Mouse (Mus musculus): ENCODE results near the gene Riok1. TPM values are rescaled to one million over a fixed set of nuclear protein-coding genes. Genes with fewer than 3 reads are reported as not detected.

Gene Riok1
- polyA plus RNA-seq, 1 experiment from 2014 or later = 40.0 TPM

- Histone ChIP-seq H3K4me3 (replicated peaks; ENCODE audit: low read depth, low read length) (no peak overlapping the region), H3K27me3 (ENCODE audit: insufficient read depth, low read length) (no peaks in the 10 kb centered on the region), H3K4me2 (ENCODE audit: low read length) (no peak overlapping the region), H3K27ac (no peak overlapping the region), H3K9me3 (replicated peaks; ENCODE audit: low read length) (no peaks in the 10 kb centered on the region), H3K4me1 (replicated peaks; ENCODE audit: insufficient read depth, low read length) (no peaks in the 10 kb centered on the region), H3K9ac (ENCODE audit: low read depth, low read length) (no peak overlapping the region), H3K36me3 (ENCODE audit: insufficient read depth, low read length) (no peaks in the 10 kb centered on the region)
- WGBS = 87% methylated on average over 3 of the region's 3 CpGs
- no peak for TF ChIP-seq CTCF (IDR thresholded peaks at IDR 0.05; ENCODE audit: low read depth)
- ATAC-seq (replicated peaks; ENCODE audit: low FRiP score, low read depth) = no peak
- DNase-seq (ENCODE audit: low spot score) = no peak
Measured at GRCm38 (mm10) chr13:37999713-38000112, 37.1 kb upstream of the Riok1 start.

GRCm38 (mm10) chr13:38002461-38002860 lies 34.3 kb upstream of the Riok1 start:
- Histone ChIP-seq H3K9ac (ENCODE audit: low read depth, low read length) (no peak overlapping the region), H3K4me1 (replicated peaks; ENCODE audit: insufficient read depth, low read length) (no peaks in the 10 kb centered on the region), H3K27me3 (ENCODE audit: insufficient read depth, low read length) (no peaks in the 10 kb centered on the region), H3K4me3 (replicated peaks; ENCODE audit: low read depth, low read length) (no peak overlapping the region), H3K36me3 (ENCODE audit: insufficient read depth, low read length) (no peaks in the 10 kb centered on the region), H3K9me3 (replicated peaks; ENCODE audit: low read length) (no peaks in the 10 kb centered on the region), H3K27ac (no peak overlapping the region), H3K4me2 (ENCODE audit: low read length) (no peak overlapping the region)
- peak; percentile 33 for TF ChIP-seq CTCF (IDR thresholded peaks at IDR 0.05; ENCODE audit: low read depth)
- 32% methylated on average over 1 of the region's 1 CpGs for WGBS
- ATAC-seq (replicated peaks; ENCODE audit: low FRiP score, low read depth) (no peak), DNase-seq (ENCODE audit: low spot score) (no peak)

- no peak for ATAC-seq (replicated peaks; ENCODE audit: low FRiP score, low read depth)
- Histone ChIP-seq H3K36me3 (ENCODE audit: insufficient read depth, low read length) (no peaks in the 10 kb centered on the region), H3K27ac (no peak overlapping the region), H3K27me3 (ENCODE audit: insufficient read depth, low read length) (no peaks in the 10 kb centered on the region), H3K4me3 (replicated peaks; ENCODE audit: low read depth, low read length) (no peak overlapping the region), H3K9me3 (replicated peaks; ENCODE audit: low read length) (no peaks in the 10 kb centered on the region), H3K4me1 (replicated peaks; ENCODE audit: insufficient read depth, low read length) (no peaks in the 10 kb centered on the region), H3K9ac (ENCODE audit: low read depth, low read length) (no peak overlapping the region), H3K4me2 (ENCODE audit: low read length) (no peak overlapping the region)
- no peak for DNase-seq (ENCODE audit: low spot score)
- 88% methylated on average over 2 of the region's 2 CpGs for WGBS
- TF ChIP-seq CTCF (IDR thresholded peaks at IDR 0.05; ENCODE audit: low read depth) = no peak
Measured at GRCm38 (mm10) chr13:38007972-38008371, 28.8 kb upstream of the Riok1 start.

GRCm38 (mm10) chr13:38009721-38010408 lies 26.9 kb upstream of the Riok1 start:
- ATAC-seq (replicated peaks; ENCODE audit: low FRiP score, low read depth) = no peak
- Histone ChIP-seq H3K9ac (ENCODE audit: low read depth, low read length) (no peak overlapping the region), H3K4me2 (ENCODE audit: low read length) (no peak overlapping the region), H3K4me3 (replicated peaks; ENCODE audit: low read depth, low read length) (no peak overlapping the region), H3K9me3 (replicated peaks; ENCODE audit: low read length) (no peaks in the 10 kb centered on the region), H3K27me3 (ENCODE audit: insufficient read depth, low read length) (no peaks in the 10 kb centered on the region), H3K4me1 (replicated peaks; ENCODE audit: insufficient read depth, low read length) (no peaks in the 10 kb centered on the region), H3K36me3 (ENCODE audit: insufficient read depth, low read length) (no peaks in the 10 kb centered on the region), H3K27ac (no peak overlapping the region)
- peak; percentile 13 for DNase-seq (ENCODE audit: low spot score)
- 63% methylated on average over 5 of the region's 5 CpGs for WGBS
- TF ChIP-seq CTCF (IDR thresholded peaks at IDR 0.05; ENCODE audit: low read depth) = no peak

GRCm38 (mm10) chr13:38010444-38010910 lies 26.3 kb upstream of the Riok1 start:
- Histone ChIP-seq H3K27ac (no peak overlapping the region), H3K9me3 (replicated peaks; ENCODE audit: low read length) (no peaks in the 10 kb centered on the region), H3K9ac (ENCODE audit: low read depth, low read length) (no peak overlapping the region), H3K4me3 (replicated peaks; ENCODE audit: low read depth, low read length) (no peak overlapping the region), H3K4me2 (ENCODE audit: low read length) (no peak overlapping the region), H3K4me1 (replicated peaks; ENCODE audit: insufficient read depth, low read length) (no peaks in the 10 kb centered on the region), H3K27me3 (ENCODE audit: insufficient read depth, low read length) (no peaks in the 10 kb centered on the region), H3K36me3 (ENCODE audit: insufficient read depth, low read length) (no peaks in the 10 kb centered on the region)
- no peak for TF ChIP-seq CTCF (IDR thresholded peaks at IDR 0.05; ENCODE audit: low read depth)
- ATAC-seq (replicated peaks; ENCODE audit: low FRiP score, low read depth) (no peak), DNase-seq (ENCODE audit: low spot score) (no peak)
- 77% methylated on average over 5 of the region's 5 CpGs for WGBS

- Histone ChIP-seq H3K36me3 (ENCODE audit: insufficient read depth, low read length) (no peaks in the 10 kb centered on the region), H3K4me3 (replicated peaks; ENCODE audit: low read depth, low read length) (no peak overlapping the region), H3K4me2 (ENCODE audit: low read length) (no peak overlapping the region), H3K9ac (ENCODE audit: low read depth, low read length) (no peak overlapping the region), H3K27ac (no peak overlapping the region), H3K27me3 (ENCODE audit: insufficient read depth, low read length) (no peaks in the 10 kb centered on the region), H3K4me1 (replicated peaks; ENCODE audit: insufficient read depth, low read length) (no peaks in the 10 kb centered on the region), H3K9me3 (replicated peaks; ENCODE audit: low read length) (no peaks in the 10 kb centered on the region)
- ATAC-seq (replicated peaks; ENCODE audit: low FRiP score, low read depth) (no peak), DNase-seq (ENCODE audit: low spot score) (no peak)
- WGBS = 84% methylated on average over 5 of the region's 5 CpGs
- no peak for TF ChIP-seq CTCF (IDR thresholded peaks at IDR 0.05; ENCODE audit: low read depth)
Measured at GRCm38 (mm10) chr13:38012436-38012835, 24.4 kb upstream of the Riok1 start.

- no peak for TF ChIP-seq CTCF (IDR thresholded peaks at IDR 0.05; ENCODE audit: low read depth)
- no peaks in the 10 kb centered on the region for H3K36me3 ChIP-seq (ENCODE audit: insufficient read depth, low read length)
- no peak overlapping the region for H3K9ac ChIP-seq (ENCODE audit: low read depth, low read length)
- no peaks in the 10 kb centered on the region for H3K9me3 ChIP-seq (replicated peaks; ENCODE audit: low read length)
- no peak overlapping the region for H3K4me2 ChIP-seq (ENCODE audit: low read length)
- no peaks in the 10 kb centered on the region for H3K4me1 ChIP-seq (replicated peaks; ENCODE audit: insufficient read depth, low read length)
- ATAC-seq (replicated peaks; ENCODE audit: low FRiP score, low read depth) (no peak), DNase-seq (ENCODE audit: low spot score) (no peak)
- 93% methylated on average over 4 of the region's 4 CpGs for WGBS
- H3K4me3 ChIP-seq (replicated peaks; ENCODE audit: low read depth, low read length) = no peak overlapping the region
- H3K27me3 ChIP-seq (ENCODE audit: insufficient read depth, low read length) = no peaks in the 10 kb centered on the region
- H3K27ac ChIP-seq = no peak overlapping the region
Measured at GRCm38 (mm10) chr13:38015591-38015990, 21.2 kb upstream of the Riok1 start.
